Mouse (Mus musculus) limb, embryonic 14.5 days (tissue): Measurements from ENCODE around the gene Rnf214. TPM values are rescaled to one million over a fixed set of nuclear protein-coding genes. Genes with fewer than 3 reads are reported as not detected.

Experiments
- ATAC-seq: fragments of 200-750 bp; cut with Nextera tagmentation; 2 replicates; pipeline ENCODE4 v1.8.0; 2017; ENCODE audit warnings: low read depth, moderate number of reproducible peaks, moderate TSS enrichment; ENCODE audit not compliant: low FRiP score
- DNase-seq: peaks from one replicate; pipeline ENCODE4 v3.0.0-alpha.2; 2015; ENCODE audit warnings: low spot score
- H3K27ac ChIP-seq: fragments of 300-500 bp; sonication (generic); replicated peaks from 2 replicates; pipeline ENCODE4 v1.5.1; 2014; ENCODE audit warnings: low read depth, mild to moderate bottlenecking, low read length, moderate library complexity, mixed read lengths
- H3K27me3 ChIP-seq: fragments of 300-500 bp; sonication (generic); 2 replicates; pipeline ENCODE4 v1.6.1; 2014; ENCODE audit warnings: low read length, mixed read lengths; ENCODE audit not compliant: control insufficient read depth, insufficient read depth
- H3K36me3 ChIP-seq: fragments of 300-500 bp; sonication (generic); 2 replicates; pipeline ENCODE4 v1.6.1; 2014; ENCODE audit warnings: mild to moderate bottlenecking, low read length, moderate library complexity, mixed read lengths; ENCODE audit not compliant: control insufficient read depth, insufficient read depth
- H3K4me1 ChIP-seq: fragments of 300-500 bp; sonication (generic); 2 replicates; pipeline ENCODE4 v1.6.1; 2014; ENCODE audit warnings: antibody characterized with exemption, low read length, mixed read lengths; ENCODE audit not compliant: control insufficient read depth, insufficient read depth
- H3K4me2 ChIP-seq: fragments of 300-500 bp; sonication (generic); replicated peaks from 2 replicates; pipeline ENCODE4 v1.6.1; 2014; ENCODE audit warnings: low read depth, mild to moderate bottlenecking, low read length, moderate library complexity; ENCODE audit not compliant: severe bottlenecking
- H3K4me3 ChIP-seq: fragments of 300-500 bp; sonication (generic); replicated peaks from 2 replicates; pipeline ENCODE4 v1.5.1; 2014; ENCODE audit warnings: low read length
- H3K9ac ChIP-seq: fragments of 300-500 bp; sonication (generic); 2 replicates; pipeline ENCODE4 v1.6.1; 2014; ENCODE audit warnings: mild to moderate bottlenecking, low read depth, low read length, moderate library complexity; ENCODE audit not compliant: severe bottlenecking
- H3K9me3 ChIP-seq: fragments of 300-500 bp; sonication (generic); 2 replicates; pipeline ENCODE4 v1.6.1; 2016; ENCODE audit warnings: low read length; ENCODE audit not compliant: control insufficient read depth
- POLR2A ChIP-seq: fragments of 200-500 bp; IDR thresholded peaks from 2 replicates; pipeline ENCODE4 v1.8.0; 2012; ENCODE audit warnings: inconsistent platforms, mild to moderate bottlenecking, moderate library complexity, borderline replicate concordance; ENCODE audit not compliant: insufficient read depth, insufficient read length; ENCODE audit errors: extremely low read depth
- WGBS: fragments of 180-500 bp; shearing (Covaris S2); extraction: QIAGEN DNeasy Blood & Tissue Kit; methylation state at CpG from one replicate; pipeline ENCODE4 v1.1.7; 2014; 5-methylcytosine and 5-hydroxymethylcytosine counted together
- polyA plus RNA-seq, 2 experiments: library from polyadenylated mRNA; depleted of rRNA in 1 of 2; stranded (reverse) in 1 of 2; unstranded in 1 of 2; fragments of >200 nt; fragmentation: Nextera tagmentation in 1 of 2; extraction: Ambion mirVana in 1 of 2; gene quantifications; 2 replicates each; pipeline versions ENCODE4 v1.2.1 to v1.2.3; 2012 to 2014

Rnf214 gene
- polyA plus RNA-seq, 2 experiments: 27.6 to 55.7 TPM

DNA sequence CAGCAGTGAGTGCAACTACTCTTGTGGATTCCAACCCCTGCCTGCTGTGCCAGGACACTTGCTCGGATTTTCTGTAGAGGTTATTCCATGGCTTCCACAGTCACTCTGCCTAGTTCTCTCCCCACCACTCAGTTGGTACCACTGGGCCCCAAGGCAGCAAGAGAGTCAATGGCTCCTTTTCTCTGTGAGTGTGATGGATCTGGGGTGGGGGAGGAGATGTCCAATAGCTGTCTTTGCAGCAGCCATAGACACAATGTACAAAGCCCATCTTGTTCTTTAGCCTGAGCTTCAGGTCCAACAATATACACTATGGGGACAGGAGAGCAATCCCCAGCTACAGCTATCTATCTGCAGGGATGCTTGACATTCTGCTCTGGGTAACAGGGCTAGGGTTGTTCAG is 52.6 kb downstream of the Rnf214 start:
- Histone ChIP-seq H3K4me2 (no peak overlapping the region), H3K27me3 (no peaks in the 10 kb centered on the region), H3K36me3 (peaks cover 43% of the 10 kb centered on the region), H3K4me3 (no peak overlapping the region), H3K27ac (no peak overlapping the region), H3K9ac (no peak overlapping the region), H3K4me1 (peaks cover 16% of the 10 kb centered on the region), H3K9me3 (no peaks in the 10 kb centered on the region)
- WGBS: 100% methylated on average over 1 of the region's 1 CpGs
- DNase-seq (no peak), ATAC-seq (no peak)
- no peak for TF ChIP-seq POLR2A

DNA sequence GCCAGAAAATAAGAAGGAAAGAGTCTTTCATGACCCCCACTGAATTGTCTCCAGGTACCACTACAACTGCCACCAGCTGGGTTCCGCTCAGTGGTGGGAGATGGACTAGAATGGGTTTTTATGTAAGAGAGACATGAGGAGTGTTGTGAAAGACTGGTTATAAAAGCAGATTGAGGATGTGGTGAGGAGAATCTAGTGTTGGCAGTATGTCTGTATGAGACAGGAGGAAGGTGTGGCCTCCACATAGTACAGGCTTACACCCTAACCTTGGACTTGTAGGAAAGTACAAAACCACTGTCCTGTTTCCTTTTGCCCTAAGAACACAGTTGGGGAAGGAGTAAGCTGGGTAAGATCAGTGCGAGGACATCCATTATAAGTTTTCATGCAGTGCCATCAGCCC is 53.0 kb downstream of the Rnf214 start:
- Histone ChIP-seq H3K4me3 (no peak overlapping the region), H3K9me3 (no peaks in the 10 kb centered on the region), H3K4me1 (peaks cover 19% of the 10 kb centered on the region), H3K36me3 (peaks cover 38% of the 10 kb centered on the region), H3K27me3 (no peaks in the 10 kb centered on the region), H3K9ac (no peak overlapping the region), H3K4me2 (no peak overlapping the region), H3K27ac (no peak overlapping the region)
- ATAC-seq (no peak), DNase-seq (no peak)
- 100% methylated on average over 2 of the region's 2 CpGs for WGBS
- TF ChIP-seq POLR2A: no peak

DNA sequence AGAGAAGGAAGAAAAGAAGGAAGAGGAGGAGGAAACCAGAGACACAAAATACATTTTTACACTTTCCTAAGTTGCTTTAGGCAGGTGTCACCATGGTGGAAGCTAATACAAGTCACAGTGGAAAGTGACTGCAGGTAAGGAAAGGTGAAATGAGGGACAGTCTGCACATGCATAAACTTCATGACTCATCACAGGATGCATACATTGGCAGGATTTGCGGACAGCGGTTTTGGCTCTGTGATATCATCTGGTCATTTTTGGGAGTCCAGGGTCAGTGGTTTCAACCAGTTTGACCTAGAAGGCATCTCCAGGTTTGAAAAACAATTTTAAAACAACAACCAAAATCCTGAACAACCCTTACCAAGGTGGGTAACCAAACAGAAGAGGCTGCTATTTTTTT is 54.9 kb downstream of the Rnf214 start:
- Histone ChIP-seq H3K4me1 (peaks cover 19% of the 10 kb centered on the region), H3K9me3 (no peaks in the 10 kb centered on the region), H3K4me3 (no peak overlapping the region), H3K36me3 (peaks cover 19% of the 10 kb centered on the region), H3K9ac (no peak overlapping the region), H3K27ac (no peak overlapping the region), H3K4me2 (no peak overlapping the region), H3K27me3 (no peaks in the 10 kb centered on the region)
- 91% methylated on average over 2 of the region's 2 CpGs for WGBS
- ATAC-seq (no peak), DNase-seq (no peak)
- no peak for TF ChIP-seq POLR2A

DNA sequence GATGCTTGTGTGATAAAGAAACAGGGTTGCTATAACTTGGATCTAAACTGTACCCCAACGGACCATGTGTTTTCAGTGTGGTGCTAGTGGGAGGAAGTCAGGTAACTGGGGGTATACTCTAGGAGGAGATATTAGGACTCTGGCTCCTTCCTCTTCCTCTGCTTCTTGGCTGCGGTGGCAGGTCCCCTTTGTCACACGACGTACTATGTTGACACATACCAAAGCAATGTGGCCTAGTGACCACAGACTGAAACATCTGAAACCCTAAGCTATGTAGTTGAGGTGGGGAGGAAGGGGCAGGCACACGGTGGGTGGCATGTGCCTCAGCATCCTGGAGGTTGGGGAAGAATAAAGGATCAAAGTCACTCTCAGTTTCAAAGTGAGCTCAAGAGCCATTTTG is 55.4 kb downstream of the Rnf214 start:
- 68% methylated on average over 5 of the region's 5 CpGs for WGBS
- TF ChIP-seq POLR2A: no peak
- Histone ChIP-seq H3K27ac (no peak overlapping the region; the same call in 1 of the 2 replicates), H3K9ac (no peak overlapping the region), H3K4me1 (peaks cover 19% of the 10 kb centered on the region), H3K27me3 (no peaks in the 10 kb centered on the region), H3K4me2 (no peak overlapping the region), H3K36me3 (peaks cover 18% of the 10 kb centered on the region), H3K9me3 (no peaks in the 10 kb centered on the region), H3K4me3 (no peak overlapping the region)
- ATAC-seq (no peak), DNase-seq (no peak)

DNA sequence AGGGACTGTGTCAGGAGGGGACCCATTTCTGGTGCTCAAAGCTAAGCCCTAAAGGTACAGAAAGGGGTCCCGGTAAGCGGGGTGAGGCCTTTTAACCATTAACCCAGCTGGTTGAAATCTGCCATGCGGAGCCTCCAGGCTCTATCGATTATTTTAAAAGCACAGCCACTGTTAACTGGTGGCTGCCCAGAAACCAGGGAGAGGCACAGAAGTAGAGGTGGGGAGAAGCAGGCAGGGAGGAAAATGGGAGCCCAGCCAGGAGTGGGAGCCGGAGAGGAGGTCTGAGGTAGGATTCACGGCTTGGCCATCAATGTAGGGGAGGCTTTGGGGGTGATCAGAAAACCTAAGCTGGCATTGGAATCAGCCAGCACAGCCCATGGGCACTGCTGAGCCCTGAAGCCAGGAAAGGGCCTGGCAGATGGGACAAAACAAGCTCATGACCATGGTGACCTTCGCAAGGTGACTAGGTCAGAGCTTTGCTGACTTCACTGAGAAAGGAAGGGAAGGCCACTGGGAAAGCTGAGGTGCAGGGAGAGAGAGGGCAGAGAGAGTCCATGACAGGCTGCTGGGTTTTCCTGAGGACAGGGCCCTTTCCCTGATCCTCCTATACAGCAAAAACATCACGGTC is 56.1 kb downstream of the Rnf214 start:
- TF ChIP-seq POLR2A: no peak
- 73% methylated on average over 8 of the region's 8 CpGs for WGBS

More for the DNA sequence above, 56.1 kb downstream of the Rnf214 start:
- no peak overlapping the region for H3K4me3 ChIP-seq
- peaks cover 11% of the 10 kb centered on the region for H3K36me3 ChIP-seq
- ATAC-seq (no peak), DNase-seq (no peak)
- no peaks in the 10 kb centered on the region for H3K9me3 ChIP-seq
- H3K4me2 ChIP-seq: 0 out of 2 replicates have a peak overlapping the region, but pooled peaks have one; percentile 10
- 0 out of 2 replicates have a peak overlapping the region, but pooled peaks have one; percentile 21 for H3K9ac ChIP-seq
- no peaks in the 10 kb centered on the region for H3K27me3 ChIP-seq
- H3K27ac ChIP-seq: peak overlapping the region; percentile 85
- peaks cover 19% of the 10 kb centered on the region for H3K4me1 ChIP-seq
